Mouse (Mus musculus) lung, postnatal 0 days (tissue): ENCODE data around the gene Tex22. TPM values are rescaled to one million over a fixed set of nuclear protein-coding genes. Genes with fewer than 3 reads are reported as not detected.
A peak's percentile ranks its signal among the peaks of the same experiment; 100 is the strongest.

ENCODE experiments used
- ATAC-seq: fragments of 200-750 bp; cut with Nextera tagmentation; 2 replicates; pipeline ENCODE4 v1.8.0; 2017; ENCODE audit warnings: moderate library complexity
- DNase-seq: peaks from one replicate; pipeline ENCODE4 v3.0.0-alpha.2; 2016; ENCODE audit warnings: low spot score
- H3K27ac ChIP-seq: fragments of 300-500 bp; sonication (generic); 2 replicates; pipeline ENCODE4 v1.5.1; 2014; ENCODE audit warnings: antibody characterized with exemption, mild to moderate bottlenecking, low read length, mixed read lengths
- H3K27me3 ChIP-seq: fragments of 300-500 bp; sonication (generic); replicated peaks from 2 replicates; pipeline ENCODE4 v1.6.1; 2014; ENCODE audit warnings: low read length, mixed read lengths; ENCODE audit not compliant: insufficient read depth
- H3K36me3 ChIP-seq: fragments of 300-500 bp; sonication (generic); 2 replicates; pipeline ENCODE4 v1.6.1; 2014; ENCODE audit warnings: low read length, mixed read lengths; ENCODE audit not compliant: insufficient read depth
- H3K4me1 ChIP-seq: fragments of 300-500 bp; sonication (generic); 2 replicates; pipeline ENCODE4 v1.6.1; 2014; ENCODE audit warnings: antibody characterized with exemption, low read depth, low read length, mixed read lengths; ENCODE audit not compliant: insufficient read depth
- H3K4me2 ChIP-seq: fragments of 300-500 bp; sonication (generic); replicated peaks from 2 replicates; pipeline ENCODE4 v1.6.1; 2014; ENCODE audit warnings: low read depth, mild to moderate bottlenecking, low read length, moderate library complexity, mixed read lengths
- H3K4me3 ChIP-seq: fragments of 300-500 bp; sonication (generic); 2 replicates; pipeline ENCODE4 v1.5.1; 2014; ENCODE audit warnings: low read depth, low read length
- H3K9ac ChIP-seq: fragments of 300-500 bp; sonication (generic); replicated peaks from 2 replicates; pipeline ENCODE4 v1.6.1; 2014; ENCODE audit warnings: low read depth, mild to moderate bottlenecking
- H3K9me3 ChIP-seq: fragments of 300-500 bp; sonication (generic); 2 replicates; pipeline ENCODE4 v1.6.1; 2016; ENCODE audit warnings: low read length, mixed read lengths
- CTCF ChIP-seq: IDR thresholded peaks from 2 replicates; pipeline ENCODE4 v1.5.1; 2016; ENCODE audit warnings: antibody characterized with exemption, mild to moderate bottlenecking
- EP300 ChIP-seq: IDR thresholded peaks from 2 replicates; pipeline ENCODE4 v1.6.1; 2016; ENCODE audit warnings: antibody characterized with exemption, mild to moderate bottlenecking, control low read depth
- WGBS: fragments of 180-500 bp; shearing (Covaris S2); extraction: QIAGEN DNeasy Blood & Tissue Kit; methylation state at CpG from one replicate; pipeline ENCODE4 v1.1.7; 2014; 5-methylcytosine and 5-hydroxymethylcytosine counted together
- polyA plus RNA-seq: library from polyadenylated mRNA; unstranded; fragments of >200 nt; fragmentation: Nextera tagmentation; extraction: Ambion mirVana; gene quantifications from 2 replicates; pipeline ENCODE4 v1.2.1, GENCODE M21; 2015

Tex22 gene
- polyA plus RNA-seq = not detected in 2 replicates

GRCm38 (mm10) chr12:113074329-113075062 is at the start of gene Tex22:
Gene Tex22 (plus strand): TSS chr12:113074502.
- H3K27me3 ChIP-seq = no peaks in the 10 kb centered on the region
- TF ChIP-seq EP300 (no peak), CTCF (no peak)
- peaks cover 6% of the 10 kb centered on the region; the same call in 1 of the 2 replicates for H3K4me1 ChIP-seq
- peak within 1 kb of the TSS; percentile 51 for H3K4me3 ChIP-seq
- H3K36me3 ChIP-seq = no peaks in the 10 kb centered on the region; the same call in none of the 2 replicates
- H3K27ac ChIP-seq = peak within 1 kb of the TSS; percentile 75
- DNase-seq (peak; percentile 86), ATAC-seq (peak; percentile 93)
- H3K9me3 ChIP-seq = no peaks in the 10 kb centered on the region
- WGBS = 5% methylated on average over 32 of the region's 32 CpGs
- H3K4me2 ChIP-seq = peak within 1 kb of the TSS; percentile 94
- H3K9ac ChIP-seq = peak within 1 kb of the TSS; percentile 43

- WGBS = 100% methylated on average over 1 of the region's 1 CpGs
- no peak for ATAC-seq
Observed at GRCm38 (mm10) chr12:113026557-113026956, 47.7 kb upstream of the Tex22 start.

GRCm38 (mm10) chr12:113027495-113027894 is 46.8 kb upstream of the Tex22 start:
- no peak overlapping the region for H3K4me3 ChIP-seq
- H3K4me1 ChIP-seq = no peaks in the 10 kb centered on the region
- H3K9me3 ChIP-seq = no peaks in the 10 kb centered on the region
- WGBS = 90% methylated on average over 2 of the region's 2 CpGs
- H3K36me3 ChIP-seq = no peaks in the 10 kb centered on the region; the same call in 1 of the 2 replicates
- no peak overlapping the region for H3K27ac ChIP-seq
- H3K4me2 ChIP-seq = no peak overlapping the region
- no peaks in the 10 kb centered on the region for H3K27me3 ChIP-seq
- DNase-seq (no peak), ATAC-seq (no peak)
- TF ChIP-seq CTCF = no peak
- TF ChIP-seq EP300 = no peak
- no peak overlapping the region for H3K9ac ChIP-seq

More at GRCm38 (mm10) chr12:113026557-113026956, 47.7 kb upstream of the Tex22 start:
- TF ChIP-seq CTCF (peak; percentile 25), EP300 (no peak)
- no peaks in the 10 kb centered on the region for H3K27me3 ChIP-seq
- no peak overlapping the region for H3K27ac ChIP-seq
- H3K4me2 ChIP-seq = no peak overlapping the region
- DNase-seq = no peak
- H3K9me3 ChIP-seq = no peaks in the 10 kb centered on the region
- no peak overlapping the region for H3K9ac ChIP-seq
- H3K4me3 ChIP-seq = no peak overlapping the region
- H3K4me1 ChIP-seq = no peaks in the 10 kb centered on the region
- no peaks in the 10 kb centered on the region; the same call in 1 of the 2 replicates for H3K36me3 ChIP-seq

GRCm38 (mm10) chr12:113028067-113028466 is 46.2 kb upstream of the Tex22 start:
- H3K9me3 ChIP-seq = no peaks in the 10 kb centered on the region
- WGBS = 65% methylated on average over 5 of the region's 5 CpGs
- no peaks in the 10 kb centered on the region; the same call in 1 of the 2 replicates for H3K36me3 ChIP-seq
- no peaks in the 10 kb centered on the region for H3K4me1 ChIP-seq
- H3K4me2 ChIP-seq = no peak overlapping the region
- H3K27ac ChIP-seq = no peak overlapping the region
- no peak overlapping the region for H3K9ac ChIP-seq
- TF ChIP-seq EP300 = no peak
- no peak for TF ChIP-seq CTCF
- no peaks in the 10 kb centered on the region for H3K27me3 ChIP-seq
- DNase-seq (no peak), ATAC-seq (peak; percentile 37)
- no peak overlapping the region for H3K4me3 ChIP-seq

GRCm38 (mm10) chr12:113028898-113029297 is 45.4 kb upstream of the Tex22 start:
- Histone ChIP-seq H3K9ac (no peak overlapping the region), H3K27me3 (no peaks in the 10 kb centered on the region), H3K4me3 (no peak overlapping the region), H3K36me3 (no peaks in the 10 kb centered on the region; the same call in 1 of the 2 replicates), H3K4me1 (no peaks in the 10 kb centered on the region), H3K9me3 (no peaks in the 10 kb centered on the region), H3K27ac (no peak overlapping the region), H3K4me2 (no peak overlapping the region)
- no peak for TF ChIP-seq CTCF
- TF ChIP-seq EP300 = no peak
- 78% methylated on average over 9 of the region's 9 CpGs for WGBS
- ATAC-seq (no peak), DNase-seq (no peak)

- TF ChIP-seq EP300 (no peak), CTCF (no peak)
- Histone ChIP-seq H3K4me2 (no peak overlapping the region), H3K9me3 (no peaks in the 10 kb centered on the region), H3K27ac (no peak overlapping the region), H3K9ac (no peak overlapping the region), H3K27me3 (no peaks in the 10 kb centered on the region), H3K4me3 (no peak overlapping the region), H3K36me3 (no peaks in the 10 kb centered on the region; the same call in 1 of the 2 replicates), H3K4me1 (no peaks in the 10 kb centered on the region)
- WGBS = 44% methylated on average over 4 of the region's 4 CpGs
- DNase-seq (no peak), ATAC-seq (no peak)
Observed at GRCm38 (mm10) chr12:113030046-113030445, 44.3 kb upstream of the Tex22 start.
